Mouse (Mus musculus) urinary bladder, postnatal 4 days (tissue): ENCODE measurements at regions not wholly inside any gene's neighbourhood (a gene's known extent, or its start where the extent isn't known, plus 50 kb on each side); places are given as distances from the start of the nearest gene placed in this dataset.

Experiments
- DNase-seq, 2 experiments: peaks; one replicate each; pipeline ENCODE4 v3.0.0; 2021 to 2022; ENCODE audit warnings: low spot score in 2 of 2

DNA sequence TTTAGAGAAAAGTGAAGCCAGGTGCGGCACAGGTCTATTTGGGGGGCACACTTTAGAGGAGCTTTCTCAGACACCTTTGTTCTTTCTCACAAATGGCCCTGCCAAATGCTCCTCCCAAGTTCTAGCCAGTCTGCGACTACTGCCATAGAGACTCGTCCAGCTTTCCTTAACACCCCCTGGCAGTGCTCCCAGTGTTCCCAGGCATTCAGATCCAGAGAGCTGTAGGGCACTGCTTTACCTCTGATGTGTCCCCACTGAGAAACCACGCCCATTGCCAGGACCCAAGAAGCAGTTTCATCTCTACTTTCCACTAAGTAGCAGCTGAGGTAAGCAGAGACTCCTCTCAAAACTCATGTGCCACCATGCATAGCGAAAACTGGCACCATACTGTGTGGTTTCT lies 102.3 kb upstream of the Mgmt start:
- no peak for DNase-seq

DNA sequence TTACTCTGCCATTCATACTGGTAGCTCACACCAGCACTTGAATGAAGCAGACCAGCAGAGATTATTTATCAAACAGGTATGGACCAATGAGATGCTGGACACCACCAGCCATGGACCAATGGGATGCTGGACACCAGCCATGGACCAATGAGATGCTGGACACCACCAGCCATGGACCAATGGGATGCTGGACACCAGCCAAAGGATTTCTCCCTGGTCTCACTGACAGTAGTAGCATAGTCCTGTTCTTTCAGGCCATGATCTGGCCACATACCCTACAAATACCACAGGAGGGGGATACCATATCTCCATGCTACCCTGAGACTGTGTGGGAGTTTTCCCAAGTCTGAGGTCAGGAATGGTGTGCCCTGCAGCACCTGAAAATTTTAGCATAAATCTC lies 98.0 kb upstream of the Mgmt start:
- DNase-seq = no peak

DNA sequence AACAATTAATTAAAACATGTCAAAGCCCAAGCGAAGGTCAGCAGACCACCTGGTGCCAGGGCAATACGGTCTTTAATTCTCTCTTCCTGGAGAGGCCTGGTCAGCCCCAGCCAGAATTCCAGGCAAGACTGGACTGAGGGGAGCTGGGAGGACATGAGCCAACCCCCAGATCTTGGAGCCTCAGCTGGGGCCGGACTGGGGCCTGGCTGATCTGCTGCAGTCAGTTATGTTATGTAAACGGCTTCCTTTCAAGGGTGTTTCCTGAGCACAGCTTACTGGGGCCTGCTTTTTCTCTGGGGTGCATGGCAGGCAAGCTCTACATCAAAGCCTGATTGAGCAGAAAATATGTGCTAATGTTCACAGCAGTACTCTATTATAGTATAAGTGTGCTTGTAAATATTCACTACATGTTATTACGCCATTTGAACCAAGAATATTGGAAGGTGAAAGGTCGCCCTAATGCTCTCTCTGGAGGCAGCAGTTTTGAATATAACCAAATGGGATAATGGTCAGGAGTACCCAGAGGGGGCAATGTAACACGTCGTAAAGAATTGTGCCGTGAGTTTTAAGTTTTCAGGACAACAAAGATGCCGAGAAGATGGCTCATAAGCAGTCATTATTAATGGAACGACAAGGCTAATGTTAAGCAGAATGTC lies 96.5 kb upstream of the Mgmt start:
- DNase-seq = no peak

DNA sequence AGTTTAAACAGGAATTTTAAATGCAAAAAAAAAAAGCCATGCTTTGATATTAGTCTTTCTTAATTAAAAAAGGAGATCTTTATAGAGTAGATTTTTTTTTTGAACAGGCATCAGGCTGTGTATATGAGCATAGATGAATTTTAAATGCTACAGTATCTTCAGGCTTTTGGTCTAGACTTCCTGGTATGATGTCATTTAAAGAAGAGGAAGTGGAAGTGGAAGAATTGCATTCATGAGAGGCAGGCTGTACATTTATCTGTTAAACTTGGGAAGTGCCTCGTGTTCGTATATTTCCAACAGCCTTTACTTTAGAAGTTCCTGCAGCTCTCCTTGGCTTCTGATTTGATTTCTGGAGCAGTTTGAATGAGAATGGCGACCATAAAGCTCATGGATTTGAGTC lies 95.8 kb upstream of the Mgmt start:
- DNase-seq = no peak

DNA sequence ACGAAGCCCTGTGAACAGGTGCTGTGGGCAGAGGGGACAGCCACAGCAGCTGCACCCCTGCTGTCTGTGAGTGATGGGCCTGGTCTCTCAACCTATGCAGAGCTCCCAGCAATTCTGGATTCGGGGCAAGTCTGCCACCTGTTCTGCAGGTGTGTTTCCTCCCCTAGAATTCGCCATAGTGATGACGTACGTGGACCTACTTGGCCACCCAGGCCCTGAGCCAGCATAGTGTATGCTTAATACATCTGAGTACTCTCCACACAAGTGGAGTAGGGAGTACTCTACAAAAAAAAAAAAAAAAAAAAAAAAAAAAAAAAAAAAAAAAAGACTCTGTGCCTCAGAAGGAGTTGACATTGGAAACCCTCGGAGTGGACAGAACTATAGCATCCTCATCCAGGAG lies 87.3 kb upstream of the Mgmt start:
- no peak for DNase-seq

DNA sequence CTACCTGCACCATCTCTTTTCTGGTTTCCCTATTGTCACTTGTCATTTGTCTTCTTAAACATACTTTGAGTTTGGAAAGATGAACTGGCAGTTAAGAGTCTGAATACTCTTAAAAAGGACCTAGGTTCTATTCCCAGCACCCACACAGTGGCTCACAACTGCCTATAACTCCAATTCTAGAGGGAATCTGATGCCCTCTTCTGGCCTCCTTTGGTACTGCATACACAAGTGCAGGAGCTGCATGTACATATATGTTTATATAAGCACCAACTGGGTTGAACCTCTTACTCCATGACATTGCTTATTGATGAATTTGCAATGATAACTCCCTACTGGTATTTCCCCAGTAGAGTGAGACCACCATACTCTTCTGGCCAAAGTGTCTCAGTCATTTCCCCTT lies 86.4 kb upstream of the Mgmt start:
- DNase-seq = no peak

DNA sequence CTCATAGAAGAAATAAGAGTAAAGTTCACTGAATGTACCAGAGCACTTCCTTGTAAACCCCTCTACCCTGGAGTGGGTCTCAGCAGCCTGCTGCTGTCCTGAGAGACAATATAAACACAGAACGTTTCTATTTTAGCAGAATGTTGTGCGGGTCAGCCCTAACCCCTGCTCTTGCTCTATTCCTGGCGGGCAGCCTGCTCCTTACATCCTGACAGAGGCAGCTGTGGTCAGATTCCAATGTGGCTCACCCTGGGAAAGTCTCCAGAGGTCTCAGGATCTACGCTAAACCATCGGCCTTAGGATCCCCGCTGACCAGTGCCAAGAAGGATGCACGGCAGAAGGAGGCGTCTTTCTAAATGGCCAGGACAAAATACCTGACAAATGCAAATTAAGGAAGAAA lies 84.8 kb upstream of the Mgmt start:
- DNase-seq = no peak

DNA sequence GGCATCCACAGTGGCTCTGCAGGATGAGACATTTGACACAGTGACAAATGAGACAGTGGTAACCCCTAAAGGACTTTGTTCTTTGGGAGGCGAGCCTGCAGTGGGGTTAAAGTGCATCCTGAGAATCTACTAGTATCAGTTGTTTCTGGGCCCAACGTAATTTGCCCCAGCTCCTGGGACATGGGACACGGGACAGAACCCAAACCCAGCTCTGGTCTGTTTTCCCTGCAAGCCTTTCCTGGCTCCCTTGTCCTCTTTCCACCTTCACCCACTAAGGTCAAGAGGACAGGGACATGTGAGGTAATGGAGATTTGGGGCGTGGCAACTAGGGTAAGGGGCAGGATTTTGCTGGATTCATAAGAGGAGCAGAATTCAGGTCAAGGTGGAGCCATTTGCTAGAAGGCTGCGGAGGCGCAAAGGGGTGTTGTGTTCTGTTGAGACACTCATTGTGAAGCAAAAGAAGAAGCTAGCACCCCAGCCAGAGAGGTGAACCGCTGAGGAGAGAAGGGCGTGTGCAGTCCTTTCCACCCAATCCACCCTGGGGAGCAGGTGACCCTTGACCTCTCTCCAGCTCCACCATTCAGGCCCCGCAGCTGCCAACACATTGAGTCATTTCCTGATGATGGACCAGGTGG lies 80.6 kb upstream of the Mgmt start:
- DNase-seq = no peak

DNA sequence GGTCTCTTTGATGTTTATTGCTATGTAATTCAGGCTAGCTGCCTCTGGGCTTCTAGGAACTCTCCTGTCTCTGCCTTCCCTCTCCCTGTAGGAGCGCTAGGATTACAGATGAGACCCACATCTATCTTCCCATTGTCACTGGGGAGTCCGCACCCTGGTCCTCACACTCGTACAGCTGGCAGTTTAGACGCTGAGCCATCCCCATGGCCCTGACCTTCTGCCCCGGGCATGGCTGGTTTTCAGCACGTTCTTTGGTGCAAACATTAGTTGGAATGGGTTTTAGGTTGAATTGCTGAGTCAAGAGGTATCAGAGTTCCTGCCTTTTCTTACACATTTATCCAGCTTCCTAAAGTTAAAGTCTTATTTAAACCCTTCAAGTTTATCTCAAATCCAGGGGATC lies 79.7 kb upstream of the Mgmt start:
- no peak for DNase-seq

DNA sequence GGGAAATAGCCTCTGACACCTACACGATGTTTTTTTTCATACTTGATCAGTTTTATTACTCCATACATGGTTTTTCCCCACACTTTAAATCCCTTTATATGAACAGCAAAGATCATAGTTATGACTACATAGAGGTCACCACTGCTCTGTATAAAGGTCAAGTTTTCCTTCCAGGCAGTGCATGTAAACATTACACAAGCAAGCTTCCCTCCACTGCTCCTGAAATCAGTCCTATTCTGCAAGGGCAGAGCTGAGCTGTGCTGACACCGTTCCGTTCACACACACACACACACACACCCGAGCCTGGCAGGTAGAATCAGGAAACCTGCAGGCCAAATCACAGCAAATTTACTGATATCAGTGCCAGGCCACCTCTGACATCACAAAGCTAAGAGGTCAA lies 74.1 kb upstream of the Mgmt start:
- DNase-seq = no peak

DNA sequence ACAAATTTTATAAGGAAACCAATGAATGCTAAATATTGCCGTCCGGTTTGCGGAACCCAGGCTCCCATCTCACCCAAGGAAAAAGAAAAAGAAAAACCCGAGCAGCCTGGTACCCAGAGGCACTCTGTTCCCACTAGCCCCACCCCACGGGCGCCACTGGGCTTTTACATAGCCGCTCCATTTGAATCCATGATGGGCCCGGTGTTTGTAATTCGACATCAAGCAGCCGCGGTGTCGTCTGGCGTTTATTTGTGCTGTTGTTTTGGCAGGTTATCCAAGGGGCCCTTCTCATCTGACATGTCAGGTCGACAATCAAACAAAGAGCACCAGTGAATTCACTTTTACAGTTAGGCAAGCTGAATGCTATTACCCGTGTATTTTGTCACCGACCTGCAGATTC lies 68.8 kb upstream of the Mgmt start:
- no peak for DNase-seq

DNA sequence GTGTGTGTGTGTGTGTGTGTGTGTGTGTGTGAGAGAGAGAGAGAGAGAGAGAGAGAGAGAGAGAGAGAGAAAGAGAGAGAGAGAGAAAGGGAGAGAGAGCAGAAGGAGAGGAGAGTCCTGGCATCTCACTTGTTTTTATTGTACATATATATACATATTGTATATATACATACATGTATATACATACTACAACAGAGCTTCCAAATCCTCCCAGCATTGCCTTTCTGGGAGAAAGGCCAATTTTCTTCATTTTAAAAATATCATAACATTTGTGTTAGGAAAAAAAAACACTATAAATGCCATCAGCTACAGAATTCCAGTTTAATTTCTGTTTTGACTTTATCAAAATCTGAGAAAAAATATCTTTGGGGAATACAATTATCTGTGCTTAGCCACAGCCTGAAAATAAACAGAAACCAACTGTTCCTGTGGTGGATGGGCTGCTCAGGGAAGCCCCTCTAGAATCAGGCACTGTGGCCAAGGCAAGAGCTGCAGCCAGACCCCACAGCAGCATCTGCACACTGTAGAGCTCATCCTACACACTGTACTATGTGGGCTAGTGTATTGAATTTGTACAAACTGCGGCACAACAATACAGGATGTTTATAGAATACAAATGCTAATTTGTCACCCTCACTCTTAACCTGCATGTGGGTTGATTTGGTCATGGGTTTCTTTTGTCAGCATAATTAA lies 64.6 kb upstream of the Mgmt start:
- DNase-seq = no peak

DNA sequence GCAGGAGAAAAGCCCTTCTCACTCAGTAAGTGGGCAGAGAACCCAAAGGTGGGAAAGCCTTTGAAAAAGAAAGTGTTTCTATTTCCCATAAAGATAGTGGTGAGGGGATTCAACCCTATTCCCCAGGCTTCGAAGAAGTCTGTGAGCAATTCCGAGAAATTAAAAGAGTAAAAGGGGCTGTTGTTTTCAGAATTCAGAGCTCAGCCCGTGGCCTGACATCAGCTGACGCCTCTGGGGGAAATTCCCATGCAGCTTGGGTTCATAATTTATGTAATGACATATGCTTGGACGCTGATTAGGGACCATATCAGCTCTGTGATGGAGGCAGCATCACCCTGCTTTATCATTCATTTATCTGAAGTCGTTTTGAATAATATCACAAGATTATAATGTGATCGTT lies 62.0 kb upstream of the Mgmt start:
- DNase-seq = no peak

DNA sequence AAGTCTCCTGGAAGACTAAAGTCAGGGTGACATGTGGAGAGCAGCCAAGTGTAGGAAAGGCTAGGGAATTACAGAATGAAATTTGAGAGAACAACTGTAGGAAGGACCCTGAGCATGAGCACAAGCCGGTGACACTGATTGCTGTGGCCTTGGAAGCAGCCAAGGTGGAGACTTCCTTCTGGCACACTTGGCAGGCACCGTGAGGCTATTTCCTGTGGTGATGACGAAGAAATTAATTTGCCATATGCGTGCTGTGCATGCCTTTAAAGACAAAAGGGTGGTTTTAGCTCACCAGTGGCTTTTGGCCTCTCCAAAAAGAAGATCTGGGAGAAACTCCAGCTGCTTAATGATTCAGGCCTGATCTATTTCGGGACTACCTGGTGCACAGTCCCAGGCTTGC lies 55.4 kb upstream of the Mgmt start:
- DNase-seq = no peak

DNA sequence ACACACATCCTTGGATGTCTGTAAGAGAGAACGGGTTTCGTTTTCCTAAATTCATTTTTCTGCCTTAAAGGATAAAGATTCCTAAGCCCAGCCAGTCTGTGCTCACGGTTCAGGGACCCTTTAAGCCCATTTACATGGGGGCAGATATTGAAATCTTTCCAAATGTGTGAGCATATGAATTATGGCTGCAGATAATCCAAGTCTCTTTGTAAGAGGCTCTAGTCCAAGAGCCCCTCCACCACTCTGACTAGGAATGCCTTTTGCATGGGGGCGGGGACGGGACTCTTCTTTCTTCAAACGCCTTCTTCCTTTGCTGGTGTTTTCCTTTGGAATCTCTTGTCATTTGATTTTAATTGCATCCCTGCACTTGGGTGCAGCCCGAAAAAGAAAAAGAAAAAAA lies 54.2 kb upstream of the Mgmt start:
- DNase-seq = no peak

DNA sequence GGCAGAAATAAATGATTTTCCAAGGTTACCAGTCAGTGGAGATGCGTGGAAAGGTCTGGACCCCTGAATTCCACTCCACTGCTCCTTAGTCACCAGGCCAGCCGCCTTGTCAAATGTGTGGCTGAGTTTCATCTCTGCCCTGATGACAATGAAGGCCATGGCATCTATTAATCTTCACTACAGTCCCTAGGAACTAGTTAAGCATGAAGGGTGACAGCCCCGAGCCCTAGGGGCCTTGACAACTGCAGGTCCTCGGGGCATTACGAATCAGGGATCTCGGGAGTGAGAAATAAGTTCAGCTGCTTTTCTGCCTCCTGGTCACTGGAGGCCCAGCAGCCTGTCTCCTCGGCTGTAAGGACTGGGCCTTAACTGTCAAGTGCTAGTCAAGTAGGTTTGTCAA lies 51.7 kb upstream of the Mgmt start:
- DNase-seq = no peak

DNA sequence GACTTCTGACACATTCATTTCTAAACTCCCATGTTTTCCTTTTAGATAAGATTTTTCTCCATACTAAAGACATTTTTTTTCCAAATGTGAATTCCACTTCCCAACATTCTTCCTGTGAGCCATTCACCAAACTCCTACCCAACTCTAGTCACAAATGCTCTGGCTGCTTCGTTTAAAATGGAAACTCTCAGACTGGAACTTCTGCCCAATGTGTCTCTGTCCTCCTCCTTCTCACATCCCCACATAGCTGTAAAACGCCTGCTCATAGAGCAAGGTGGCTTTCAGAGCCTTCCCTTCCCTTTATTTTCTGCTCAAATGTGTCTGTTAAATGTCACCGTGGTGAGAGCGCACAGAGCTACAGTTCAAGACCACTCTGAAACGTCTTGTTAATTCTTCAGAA lies 50.1 kb upstream of the Mgmt start:
- DNase-seq = no peak
